Mouse (Mus musculus) intestine, embryonic 16.5 days (tissue): ENCODE measurements around the gene Cd3e. TPM values are rescaled to one million over a fixed set of nuclear protein-coding genes. Genes with fewer than 3 reads are reported as not detected.

Experiments
- ATAC-seq: fragments of 200-750 bp; cut with Nextera tagmentation; 2 replicates; pipeline ENCODE4 v1.8.0; 2017; ENCODE audit warnings: moderate TSS enrichment, moderate library complexity
- H3K27ac ChIP-seq: fragments of 300-500 bp; sonication (generic); 2 replicates; pipeline ENCODE4 v1.5.1; 2014; ENCODE audit warnings: mild to moderate bottlenecking, low read length
- H3K27me3 ChIP-seq: fragments of 300-500 bp; sonication (generic); replicated peaks from 2 replicates; pipeline ENCODE4 v1.6.1; 2014; ENCODE audit warnings: low read length, control low read depth, mixed read lengths; ENCODE audit not compliant: control insufficient read depth, insufficient read depth
- H3K36me3 ChIP-seq: fragments of 300-500 bp; sonication (generic); 2 replicates; pipeline ENCODE4 v1.6.1; 2014; ENCODE audit warnings: low read length, control low read depth; ENCODE audit not compliant: control insufficient read depth, insufficient read depth
- H3K4me1 ChIP-seq: fragments of 300-500 bp; sonication (generic); 2 replicates; pipeline ENCODE4 v1.6.1; 2014; ENCODE audit warnings: low read length, control low read depth, mixed read lengths; ENCODE audit not compliant: control insufficient read depth, insufficient read depth
- H3K4me2 ChIP-seq: fragments of 300-500 bp; sonication (generic); 2 replicates; pipeline ENCODE4 v1.6.1; 2014; ENCODE audit warnings: low read depth, low read length, control low read depth
- H3K4me3 ChIP-seq: fragments of 300-500 bp; sonication (generic); 2 replicates; pipeline ENCODE4 v1.5.1; 2014; ENCODE audit warnings: mild to moderate bottlenecking, low read length
- H3K9ac ChIP-seq: fragments of 300-500 bp; sonication (generic); 2 replicates; pipeline ENCODE4 v1.6.1; 2014; ENCODE audit warnings: low read depth, low read length
- H3K9me3 ChIP-seq: fragments of 300-500 bp; sonication (generic); 2 replicates; pipeline ENCODE4 v1.6.1; 2016; ENCODE audit warnings: low read length, control low read depth; ENCODE audit not compliant: control insufficient read depth
- WGBS: fragments of 180-500 bp; shearing (Covaris S2); extraction: QIAGEN DNeasy Blood & Tissue Kit; methylation state at CpG from one replicate; pipeline ENCODE4 v1.1.7; 2014; 5-methylcytosine and 5-hydroxymethylcytosine counted together
- polyA plus RNA-seq: library from polyadenylated mRNA; unstranded; fragments of >200 nt; fragmentation: Nextera tagmentation; extraction: Ambion mirVana; gene quantifications from 2 replicates; pipeline ENCODE4 v1.2.1, GENCODE M21; 2015

Cd3e gene
- polyA plus RNA-seq, 1 experiment from 2014 or later, result 0.71 TPM

GRCm38 (mm10) chr9:45024187-45024586, 14.8 kb upstream of the Cd3e start:
- 73% methylated on average over 2 of the region's 2 CpGs for WGBS
- Histone ChIP-seq H3K9me3 (no peaks in the 10 kb centered on the region), H3K9ac (no peak overlapping the region), H3K4me2 (no peak overlapping the region), H3K4me1 (no peaks in the 10 kb centered on the region), H3K27me3 (no peaks in the 10 kb centered on the region), H3K27ac (no peak overlapping the region), H3K4me3 (no peak overlapping the region), H3K36me3 (no peaks in the 10 kb centered on the region)
- no peak for ATAC-seq

- Histone ChIP-seq H3K9ac (no peak overlapping the region), H3K4me1 (no peaks in the 10 kb centered on the region), H3K36me3 (no peaks in the 10 kb centered on the region), H3K4me3 (no peak overlapping the region), H3K4me2 (no peak overlapping the region), H3K9me3 (no peaks in the 10 kb centered on the region), H3K27ac (no peak overlapping the region), H3K27me3 (no peaks in the 10 kb centered on the region)
- 64% methylated on average over 3 of the region's 3 CpGs for WGBS
- no peak for ATAC-seq
These were observed 14.2 kb upstream of the Cd3e start for GRCm38 (mm10) chr9:45023638-45024037.

- no peaks in the 10 kb centered on the region for H3K36me3 ChIP-seq
- no peak overlapping the region for H3K4me3 ChIP-seq
- no peaks in the 10 kb centered on the region for H3K4me1 ChIP-seq
- no peak overlapping the region for H3K4me2 ChIP-seq
- ATAC-seq, result no peak
- H3K9me3 ChIP-seq, result no peaks in the 10 kb centered on the region
- H3K27ac ChIP-seq, result no peak overlapping the region
- no peaks in the 10 kb centered on the region for H3K27me3 ChIP-seq
- H3K9ac ChIP-seq, result no peak overlapping the region
- WGBS, result 9% methylated on average over 3 of the region's 3 CpGs
These were observed 13.4 kb upstream of the Cd3e start for GRCm38 (mm10) chr9:45022800-45023199.

GRCm38 (mm10) chr9:45018031-45018430, 8.6 kb upstream of the Cd3e start:
- Histone ChIP-seq H3K9ac (no peak overlapping the region), H3K9me3 (no peaks in the 10 kb centered on the region), H3K4me3 (no peak overlapping the region), H3K27me3 (no peaks in the 10 kb centered on the region), H3K36me3 (no peaks in the 10 kb centered on the region), H3K4me2 (no peak overlapping the region), H3K4me1 (no peaks in the 10 kb centered on the region), H3K27ac (no peak overlapping the region)
- no peak for ATAC-seq
- 79% methylated on average over 11 of the region's 11 CpGs for WGBS

GRCm38 (mm10) chr9:45015841-45016240, 6.4 kb upstream of the Cd3e start:
- WGBS, result 67% methylated on average over 3 of the region's 3 CpGs
- no peaks in the 10 kb centered on the region for H3K4me1 ChIP-seq
- ATAC-seq, result no peak
- no peak overlapping the region for H3K9ac ChIP-seq
- H3K9me3 ChIP-seq, result no peaks in the 10 kb centered on the region
- H3K4me3 ChIP-seq, result no peak overlapping the region
- H3K36me3 ChIP-seq, result no peaks in the 10 kb centered on the region
- H3K27me3 ChIP-seq, result no peaks in the 10 kb centered on the region
- H3K4me2 ChIP-seq, result no peak overlapping the region
- no peak overlapping the region for H3K27ac ChIP-seq

GRCm38 (mm10) chr9:45014879-45015278, 5.5 kb upstream of the Cd3e start:
- WGBS, result 46% methylated on average over 2 of the region's 2 CpGs

GRCm38 (mm10) chr9:45011291-45011690, 1.9 kb upstream of the Cd3e start:
- Histone ChIP-seq H3K4me2 (no peak overlapping the region), H3K27me3 (no peaks in the 10 kb centered on the region; the same call in 1 of the 2 replicates), H3K9ac (no peak overlapping the region), H3K27ac (no peak overlapping the region), H3K9me3 (no peaks in the 10 kb centered on the region), H3K36me3 (no peaks in the 10 kb centered on the region), H3K4me1 (no peaks in the 10 kb centered on the region), H3K4me3 (no peak overlapping the region)
- WGBS, result 45% methylated on average over 6 of the region's 6 CpGs
- no peak for ATAC-seq

More at GRCm38 (mm10) chr9:45014879-45015278, 5.5 kb upstream of the Cd3e start:
- H3K4me1 ChIP-seq, result no peaks in the 10 kb centered on the region
- no peak overlapping the region for H3K4me2 ChIP-seq
- ATAC-seq, result no peak
- H3K36me3 ChIP-seq, result no peaks in the 10 kb centered on the region
- H3K27ac ChIP-seq, result no peak overlapping the region
- no peak overlapping the region for H3K4me3 ChIP-seq
- H3K9me3 ChIP-seq, result no peaks in the 10 kb centered on the region
- H3K9ac ChIP-seq, result no peak overlapping the region
- no peaks in the 10 kb centered on the region for H3K27me3 ChIP-seq

GRCm38 (mm10) chr9:45010461-45010860, 1.0 kb upstream of the Cd3e start:
- Histone ChIP-seq H3K9ac (no peak overlapping the region), H3K27ac (no peak overlapping the region), H3K4me3 (no peak overlapping the region), H3K36me3 (no peaks in the 10 kb centered on the region), H3K9me3 (no peaks in the 10 kb centered on the region), H3K4me2 (no peak overlapping the region), H3K4me1 (no peaks in the 10 kb centered on the region), H3K27me3 (no peaks in the 10 kb centered on the region; the same call in 1 of the 2 replicates)
- no peak for ATAC-seq
- WGBS, result 68% methylated on average over 4 of the region's 4 CpGs

- no peak overlapping the region for H3K9ac ChIP-seq
- H3K27me3 ChIP-seq, result no peaks in the 10 kb centered on the region; the same call in 1 of the 2 replicates
- no peak overlapping the region for H3K4me2 ChIP-seq
- H3K9me3 ChIP-seq, result no peaks in the 10 kb centered on the region
- no peak for ATAC-seq
- no peaks in the 10 kb centered on the region for H3K4me1 ChIP-seq
- H3K27ac ChIP-seq, result no peak overlapping the region
- H3K36me3 ChIP-seq, result no peaks in the 10 kb centered on the region
- no peak overlapping the region for H3K4me3 ChIP-seq
- WGBS, result 76% methylated on average over 4 of the region's 4 CpGs
These were observed 1.1 kb downstream of the Cd3e start for GRCm38 (mm10) chr9:45008342-45008741.

GRCm38 (mm10) chr9:45007404-45007803, 2.0 kb downstream of the Cd3e start:
- no peaks in the 10 kb centered on the region; the same call in 1 of the 2 replicates for H3K27me3 ChIP-seq
- H3K9me3 ChIP-seq, result no peaks in the 10 kb centered on the region
- no peak for ATAC-seq
- no peaks in the 10 kb centered on the region for H3K4me1 ChIP-seq
- H3K36me3 ChIP-seq, result no peaks in the 10 kb centered on the region
- no peak overlapping the region for H3K27ac ChIP-seq
- WGBS, result 67% methylated on average over 12 of the region's 12 CpGs
- no peak overlapping the region for H3K4me2 ChIP-seq
- H3K4me3 ChIP-seq, result no peak overlapping the region
- H3K9ac ChIP-seq, result no peak overlapping the region
